Mouse (Mus musculus) spleen, adult 18-20 months (tissue): Measurements from ENCODE around the gene Impg1.
"Not testable (repeated sequence)": the region's sequence is repeated elsewhere in the genome, so short reads cannot be mapped to it uniquely, and the experiment has no call there.

ENCODE experiments used
- DNase-seq, 2 experiments: peaks; one replicate each; pipeline ENCODE4 v3.0.0; 2022; ENCODE audit warnings: mixed read lengths in 2 of 2

The Impg1 gene

DNA sequence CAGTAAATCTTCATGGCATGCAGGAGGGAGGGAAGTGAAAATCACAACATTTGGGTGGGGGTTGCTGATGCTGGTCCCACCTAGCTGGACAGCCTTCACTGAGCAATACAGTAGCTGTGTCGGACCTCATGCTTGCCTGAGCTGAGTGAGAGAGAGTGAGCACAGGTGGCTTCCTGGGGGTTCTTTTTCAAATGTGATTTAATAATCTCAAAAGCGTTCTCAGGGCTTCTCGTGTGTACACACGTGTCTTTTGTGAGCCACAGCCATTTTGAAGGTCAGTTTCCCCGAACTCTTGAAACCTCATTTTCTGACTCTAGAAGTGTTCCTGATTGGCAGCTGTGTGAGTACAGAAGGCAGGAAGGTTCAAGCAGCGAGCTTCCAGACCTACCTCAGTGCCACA lies 122.8 kb downstream of the Impg1 start:
- no peak for DNase-seq

DNA sequence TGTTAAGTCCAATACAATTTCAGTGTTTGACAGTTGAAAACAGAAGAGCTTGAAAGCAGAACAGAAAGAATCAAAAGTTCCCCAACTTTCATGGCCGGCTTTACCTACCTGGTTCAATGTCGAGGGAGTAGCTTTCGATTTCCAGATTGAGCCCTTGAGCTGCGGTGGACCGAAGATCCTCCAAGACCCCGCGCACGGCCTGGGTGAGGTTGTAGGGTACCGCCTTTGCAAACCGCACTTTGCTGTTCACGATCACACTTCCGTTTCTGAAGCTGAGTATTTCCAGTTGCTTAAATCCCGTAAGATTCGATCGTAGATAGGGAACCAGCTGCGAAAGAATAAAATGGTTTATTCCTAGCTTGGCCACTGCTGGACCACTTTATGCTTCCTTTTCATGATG lies 123.5 kb downstream of the Impg1 start:
- peak in 1 of 2 experiments; percentile 23 for DNase-seq

DNA sequence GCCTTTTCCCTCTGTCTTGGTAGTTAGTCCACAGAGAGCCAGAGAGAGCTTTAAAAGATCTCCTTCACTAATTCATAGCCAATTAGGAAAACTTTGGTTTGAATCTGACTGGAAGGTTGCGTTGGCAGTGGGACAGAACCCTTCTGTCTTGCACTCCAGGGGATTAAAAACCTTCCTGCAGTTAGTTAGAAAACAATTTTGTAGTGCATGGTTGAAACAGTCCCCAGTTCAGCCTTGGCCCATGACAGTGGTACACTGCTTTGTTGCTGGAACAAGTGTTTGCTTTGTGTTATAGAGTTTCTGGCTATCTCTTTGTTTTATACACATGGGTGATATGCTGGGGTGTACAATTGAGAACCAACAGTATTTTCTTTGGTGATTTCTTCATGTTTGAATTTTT lies 124.4 kb downstream of the Impg1 start:
- no peak for DNase-seq

DNA sequence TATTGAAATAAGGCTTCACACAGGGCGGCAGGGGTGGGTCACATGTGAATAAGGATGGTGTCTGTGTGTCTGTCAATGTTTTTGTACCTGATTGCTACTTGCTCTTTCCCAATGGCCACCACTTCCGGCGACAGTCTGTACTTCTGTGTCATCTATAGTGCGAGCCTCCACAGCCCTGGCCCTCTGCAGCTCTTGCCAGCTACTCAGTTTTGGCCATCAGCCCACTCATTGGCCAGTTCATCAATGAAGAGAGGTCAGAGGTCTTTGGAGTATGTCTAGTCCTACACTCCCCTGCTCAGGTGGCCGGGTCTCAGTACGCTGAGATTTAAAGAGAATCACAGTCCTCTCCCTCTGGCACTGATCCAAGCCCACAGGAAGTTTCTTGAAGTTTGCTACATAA lies 127.3 kb downstream of the Impg1 start:
- no peak for DNase-seq

DNA sequence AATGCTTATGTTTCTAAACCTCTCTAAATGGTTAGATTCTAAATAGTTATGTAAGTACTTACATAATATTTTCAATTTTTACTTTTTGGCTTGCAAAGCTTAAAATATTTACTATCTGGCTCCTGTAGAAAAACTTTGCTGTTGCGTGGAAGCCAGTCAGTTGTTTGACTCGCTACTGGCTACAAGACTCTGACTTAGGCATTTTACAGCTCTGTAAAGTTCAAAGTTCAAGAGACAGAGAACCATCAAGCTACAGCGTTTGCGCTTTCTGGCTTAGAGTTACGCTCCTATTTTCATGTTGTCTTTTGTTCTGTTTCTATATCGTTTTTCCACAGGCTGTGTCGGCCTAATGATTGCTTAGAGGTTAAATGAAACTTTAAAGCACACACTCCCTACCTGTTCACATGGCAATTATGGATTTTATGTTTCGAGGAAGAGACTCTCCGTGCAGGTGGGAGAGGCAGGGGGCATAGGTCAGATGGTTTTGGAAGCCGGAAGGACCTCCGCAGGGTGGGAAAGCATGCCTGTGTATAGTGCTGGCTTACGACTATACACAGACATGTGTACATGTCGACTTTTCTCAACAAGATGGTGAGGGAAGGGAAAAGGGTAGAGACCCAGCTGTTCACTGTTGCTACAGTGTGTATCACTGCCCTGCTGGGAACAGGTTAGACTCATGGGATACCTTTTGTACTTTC lies 129.5 kb downstream of the Impg1 start:
- DNase-seq, result no peak

DNA sequence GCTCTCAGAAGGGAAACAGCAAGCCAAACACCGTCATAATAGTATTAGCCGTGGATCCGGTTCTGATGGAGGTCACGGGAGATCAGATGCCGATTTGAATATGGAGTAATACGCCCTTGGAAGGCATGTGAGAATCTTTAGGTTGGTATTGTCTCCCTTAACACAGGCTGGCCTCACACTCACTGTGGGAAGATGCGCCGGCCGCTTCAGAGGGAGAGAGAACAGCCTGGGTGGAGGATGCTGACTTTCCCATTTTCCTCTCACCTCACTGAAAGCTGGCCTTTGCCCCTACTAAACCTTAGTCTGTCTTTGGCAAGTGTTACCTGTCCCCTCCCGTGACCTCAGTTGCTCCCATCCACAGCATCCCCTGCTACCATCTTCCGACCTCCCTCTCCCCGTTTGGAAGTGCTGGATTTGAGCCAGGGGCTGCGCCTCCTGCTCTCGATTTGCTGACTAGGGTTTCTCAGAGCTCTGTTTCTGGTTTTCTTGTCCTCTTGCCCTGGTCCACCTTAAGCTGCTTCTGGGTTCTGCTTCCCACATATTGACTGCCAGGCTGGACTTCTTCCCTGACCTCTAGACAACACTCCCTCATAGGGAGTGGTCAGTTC lies 131.2 kb downstream of the Impg1 start:
- no peak for DNase-seq

DNA sequence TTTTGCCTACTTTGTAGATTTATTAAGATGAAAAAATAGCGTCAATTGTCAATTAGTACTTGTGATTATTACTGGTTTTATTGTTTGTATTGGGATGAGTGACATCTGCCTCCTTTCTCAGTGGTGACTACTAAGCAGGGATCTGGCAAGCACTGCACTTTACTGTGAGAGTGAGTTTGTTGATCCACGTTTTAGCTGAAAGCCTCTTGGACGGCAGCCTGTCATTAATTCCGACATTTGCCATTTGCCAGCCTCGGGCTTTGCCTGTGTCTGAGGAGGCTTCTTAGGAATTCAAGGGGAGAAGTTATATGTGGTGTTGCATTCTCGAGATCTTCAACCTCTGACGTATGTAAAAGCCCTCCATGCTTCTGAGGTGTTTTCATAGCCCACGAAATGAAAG lies 131.8 kb downstream of the Impg1 start:
- no peak for DNase-seq

DNA sequence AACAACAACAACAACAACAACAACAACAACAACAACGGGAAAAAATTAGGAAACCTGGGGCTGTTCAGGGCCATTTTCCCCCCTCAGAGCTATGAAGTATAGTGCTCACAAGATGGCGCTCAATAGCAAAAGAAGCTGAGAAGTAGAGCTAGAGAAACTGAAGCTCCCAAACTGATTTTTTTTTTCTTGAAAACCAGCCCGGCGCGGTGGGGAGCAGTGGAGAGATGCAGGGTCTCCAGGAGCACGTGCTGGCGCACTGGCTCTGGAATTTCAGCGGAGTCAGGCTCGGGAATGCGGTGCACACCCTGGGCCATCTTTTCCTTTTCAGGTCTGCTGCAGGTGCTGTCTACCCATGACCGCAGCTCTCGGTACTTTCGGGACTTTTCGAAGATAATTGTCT lies 133.1 kb downstream of the Impg1 start:
- DNase-seq, result peak; percentile 9 to 11

DNA sequence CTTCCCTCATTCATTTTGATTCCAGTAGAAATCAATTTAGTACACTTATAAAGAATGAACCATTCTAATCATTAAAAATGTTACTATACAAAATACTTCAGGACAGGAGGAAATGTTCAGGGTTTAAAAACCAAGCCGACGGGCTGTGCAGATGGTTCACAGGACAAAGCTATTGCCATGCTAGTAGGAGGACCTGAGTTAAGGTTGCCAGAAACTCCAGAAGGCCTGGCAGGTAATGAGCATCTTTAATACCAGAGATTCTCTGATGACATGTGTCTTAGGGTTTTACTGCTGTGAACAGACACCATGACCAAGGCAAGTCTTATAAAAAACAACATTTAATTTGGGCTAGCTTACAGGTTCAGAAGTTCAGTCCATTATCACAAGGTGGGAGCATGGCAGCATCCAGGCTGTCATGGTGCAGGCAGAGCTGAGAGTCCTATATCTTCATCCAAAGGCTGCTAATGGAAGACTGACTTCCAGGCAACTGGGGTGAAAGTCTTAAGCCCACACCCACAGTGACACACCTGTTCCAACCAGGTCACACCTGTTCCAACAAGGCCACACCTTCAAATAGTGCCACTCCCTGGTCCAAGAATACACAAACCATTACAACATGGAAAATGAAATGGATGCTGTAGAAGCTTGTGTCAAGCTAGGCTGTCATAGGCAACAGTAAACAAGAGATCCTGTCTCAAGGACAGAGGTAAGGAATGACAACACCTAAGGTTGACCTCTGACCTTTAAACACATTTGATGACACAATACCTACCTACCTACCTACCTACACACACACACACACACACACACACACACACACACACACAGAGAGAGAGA lies 144.0 kb downstream of the Impg1 start:
- DNase-seq, result not testable (repeated sequence)

DNA sequence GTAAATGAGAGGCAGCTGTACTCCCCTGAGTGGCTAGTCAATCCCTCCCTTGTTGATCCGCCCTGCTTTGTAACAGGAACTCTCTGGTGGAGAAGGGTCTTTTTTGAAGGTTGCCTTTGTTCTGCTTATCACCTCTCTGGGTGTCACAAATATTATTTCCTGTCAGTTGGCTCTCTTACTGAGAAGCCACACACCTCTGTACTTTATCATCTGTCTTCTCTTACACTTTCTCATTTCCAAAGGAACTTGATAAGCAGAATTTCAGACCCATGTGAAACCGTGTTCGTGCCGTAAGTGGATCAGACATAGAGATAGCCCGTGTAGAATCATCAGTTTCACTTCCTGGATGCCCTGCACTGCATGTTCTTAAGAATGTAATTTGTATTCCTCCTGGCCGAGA lies 147.3 kb downstream of the Impg1 start:
- no peak for DNase-seq

DNA sequence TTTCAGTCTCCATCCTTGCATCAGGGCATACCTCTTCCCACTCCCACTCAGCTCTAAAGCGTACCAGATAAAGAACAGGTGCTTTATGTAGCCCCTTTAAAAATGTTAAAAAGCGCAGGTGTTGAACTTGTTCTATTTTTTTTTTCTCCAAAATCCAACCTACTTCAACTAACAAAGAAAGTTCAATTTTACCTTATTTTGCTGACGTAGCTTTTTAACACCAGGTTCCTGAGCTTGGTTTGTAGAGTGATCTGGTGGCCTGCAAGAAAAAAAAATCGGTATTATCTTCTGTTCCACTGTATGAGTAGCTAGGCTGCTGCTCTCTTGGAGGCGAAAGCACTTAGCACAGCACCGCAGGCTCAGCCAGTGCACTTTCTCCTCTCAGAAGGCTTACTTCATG lies 149.4 kb downstream of the Impg1 start:
- DNase-seq, result no peak

DNA sequence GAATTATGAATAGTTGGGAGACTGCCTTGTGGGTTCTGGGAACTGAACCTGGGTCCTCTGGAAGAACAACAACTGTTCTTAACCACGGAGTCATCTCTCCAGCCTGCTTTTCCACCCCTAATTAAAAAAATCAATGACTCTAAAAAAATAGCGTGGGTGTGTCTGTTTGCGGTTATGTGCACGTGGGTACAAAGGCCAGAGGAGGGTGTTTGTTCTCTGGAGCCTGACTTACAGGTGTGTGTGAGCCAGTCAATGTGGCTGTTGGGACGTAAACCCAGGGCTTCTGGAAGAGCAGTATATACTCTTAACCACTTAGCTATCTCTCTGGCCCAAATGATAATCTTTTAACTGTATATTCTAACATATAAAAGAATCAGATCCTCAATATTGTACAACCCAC lies 151.7 kb downstream of the Impg1 start:
- DNase-seq, result no peak

DNA sequence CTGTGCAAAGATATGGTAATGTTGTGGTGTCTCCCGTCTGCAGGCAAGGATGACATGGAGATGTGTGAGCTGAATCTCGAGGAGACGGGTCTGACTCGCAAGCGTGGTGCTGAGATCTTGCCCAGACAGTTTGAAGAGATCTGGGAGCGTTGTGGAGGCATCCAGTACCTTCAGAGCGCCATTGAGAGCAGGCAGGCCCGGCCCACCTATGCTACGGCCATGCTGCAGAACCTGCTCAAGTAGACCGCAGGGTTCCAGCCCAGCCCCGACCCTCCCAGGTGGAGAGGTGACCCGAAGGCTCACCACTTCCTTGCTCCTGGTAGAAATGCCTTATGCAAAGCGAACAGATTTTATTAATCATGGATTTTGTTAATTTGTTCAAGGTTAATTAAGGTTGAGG lies 157.7 kb downstream of the Impg1 start:
- no peak for DNase-seq

DNA sequence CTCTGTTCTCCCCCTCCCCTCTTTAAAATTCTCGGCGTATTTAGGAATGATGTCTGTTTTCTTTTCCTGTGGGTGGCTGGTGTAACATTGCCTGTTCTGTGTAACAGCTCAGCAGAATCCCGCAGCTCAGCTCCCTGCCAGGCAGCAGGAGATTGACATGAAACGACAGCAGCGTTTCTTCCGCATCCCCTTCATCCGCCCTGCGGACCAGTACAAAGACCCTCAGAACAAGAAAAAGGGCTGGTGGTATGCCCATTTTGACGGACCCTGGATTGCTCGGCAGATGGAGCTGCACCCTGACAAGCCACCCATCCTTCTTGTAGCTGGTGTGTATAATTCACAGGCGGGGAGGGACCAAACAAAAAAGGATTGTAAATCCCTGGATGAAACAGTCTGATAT lies 158.4 kb downstream of the Impg1 start:
- no peak for DNase-seq

DNA sequence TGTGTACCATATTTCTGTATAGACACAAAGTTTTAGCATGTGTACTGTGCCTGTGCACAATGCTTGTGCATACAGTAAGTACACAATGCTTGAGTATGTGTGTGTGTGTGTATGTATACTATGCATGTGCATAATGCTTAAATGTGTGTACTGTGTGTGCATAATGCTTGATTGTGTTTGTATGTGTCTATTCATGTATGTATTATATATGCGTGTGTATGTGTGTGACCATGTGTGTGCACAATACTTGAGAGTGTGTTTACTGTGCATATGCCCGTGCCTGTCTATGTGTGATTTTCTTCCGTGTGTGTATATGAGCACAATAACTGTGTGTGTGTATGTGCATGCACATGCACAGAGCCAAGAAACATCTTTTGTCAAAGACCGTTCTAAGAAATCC lies 158.9 kb downstream of the Impg1 start:
- DNase-seq, result no peak

DNA sequence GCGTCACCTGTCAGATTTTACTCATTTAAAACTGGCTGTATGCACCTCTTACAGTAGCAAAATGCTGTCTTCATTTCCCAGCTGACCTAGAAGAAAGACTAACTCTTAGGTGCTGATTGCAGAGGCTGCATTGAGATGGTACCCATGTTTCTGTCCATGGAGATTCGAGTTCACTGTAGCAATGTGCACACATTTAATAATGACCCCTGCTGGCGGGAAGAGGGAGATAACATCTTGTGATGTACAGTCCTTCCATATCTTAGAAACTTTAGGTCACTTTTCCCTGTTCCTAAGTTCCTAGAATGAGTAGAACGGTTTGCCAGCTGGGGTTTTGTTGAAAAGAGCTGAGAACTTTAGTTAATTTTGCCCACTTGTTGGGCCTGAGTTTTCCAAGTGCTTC lies 161.8 kb downstream of the Impg1 start:
- DNase-seq, result peak in 1 of 2 experiments; percentile 30

DNA sequence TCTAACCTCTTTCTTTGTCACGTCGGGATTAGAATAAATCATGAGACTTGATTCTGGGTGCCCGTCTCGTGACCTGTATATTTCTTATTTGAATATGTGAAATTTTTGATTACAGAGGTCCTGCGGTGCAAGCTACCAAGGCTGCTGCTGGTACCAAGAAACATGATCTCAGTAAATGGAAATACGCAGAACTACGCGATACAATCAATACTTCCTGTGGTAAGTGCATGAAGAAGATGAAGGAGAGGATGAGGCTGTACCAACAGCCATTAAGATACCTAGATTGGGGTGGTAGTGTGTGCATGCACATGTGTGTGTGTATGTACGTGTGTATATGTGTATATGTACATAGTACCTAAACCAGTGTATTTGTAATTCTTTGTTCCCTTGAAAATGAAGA lies 166.2 kb downstream of the Impg1 start:
- DNase-seq, result no peak

DNA sequence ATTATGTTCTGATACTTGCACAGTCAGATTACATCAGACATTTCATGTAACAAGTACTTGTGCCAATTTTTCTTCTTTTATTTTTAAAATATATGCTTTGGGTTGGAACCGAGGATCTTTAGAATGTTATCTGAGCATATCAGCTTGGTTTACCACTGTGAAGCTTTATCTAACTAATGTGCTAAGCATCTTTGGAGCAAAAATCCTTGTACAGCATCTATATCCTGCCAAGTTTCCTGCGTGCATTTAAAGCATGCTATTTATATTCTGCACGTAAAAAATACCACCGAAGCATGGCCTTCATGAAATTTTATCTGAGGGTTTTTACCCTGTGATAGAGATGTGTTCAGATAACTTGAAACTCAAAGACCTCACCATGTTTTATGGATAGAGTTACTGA lies 169.2 kb downstream of the Impg1 start:
- no peak for DNase-seq

DNA sequence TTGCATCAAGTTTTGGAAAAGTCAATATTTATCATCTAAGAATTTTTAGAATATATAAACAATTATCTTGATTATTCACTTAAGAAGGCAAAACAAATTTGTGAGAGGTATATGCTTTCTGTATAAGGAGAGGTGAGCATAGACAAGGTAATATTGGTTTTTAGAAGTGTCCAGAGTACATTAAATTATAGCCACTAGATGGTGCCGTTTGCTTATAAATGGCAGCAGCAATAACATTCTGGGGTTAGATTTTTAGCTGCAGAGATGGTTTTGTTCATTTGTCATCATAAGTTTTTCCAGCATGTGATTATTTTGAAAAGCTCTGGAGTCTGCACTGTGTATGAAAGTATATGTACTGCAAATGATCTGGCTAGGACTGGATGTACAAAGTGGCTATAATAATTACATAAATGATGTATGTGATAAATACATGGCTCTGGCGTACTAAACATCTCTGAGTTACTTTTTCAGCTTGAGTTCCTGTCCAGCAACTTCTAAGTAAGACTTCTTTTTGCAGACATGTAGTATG lies 172.2 kb downstream of the Impg1 start:
- no peak for DNase-seq

DNA sequence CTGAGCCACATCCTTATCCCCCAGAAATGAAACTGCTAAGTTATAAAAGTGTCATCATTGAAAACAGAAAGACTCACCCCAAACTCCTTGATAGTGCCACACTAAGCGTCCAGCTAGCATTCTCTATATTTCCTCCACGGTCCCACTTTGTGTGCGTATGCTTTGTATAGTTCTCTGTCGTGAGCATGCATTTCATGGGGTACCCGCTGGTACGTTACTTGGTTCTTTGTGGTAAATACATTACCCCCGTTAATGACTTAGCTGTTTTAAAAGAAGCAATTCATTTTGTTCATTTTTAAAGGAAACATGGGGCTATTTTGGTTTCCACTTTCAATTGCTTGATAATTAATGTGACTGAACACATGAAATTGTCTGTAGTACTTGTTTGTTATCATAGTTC lies 178.4 kb downstream of the Impg1 start:
- no peak for DNase-seq

DNA sequence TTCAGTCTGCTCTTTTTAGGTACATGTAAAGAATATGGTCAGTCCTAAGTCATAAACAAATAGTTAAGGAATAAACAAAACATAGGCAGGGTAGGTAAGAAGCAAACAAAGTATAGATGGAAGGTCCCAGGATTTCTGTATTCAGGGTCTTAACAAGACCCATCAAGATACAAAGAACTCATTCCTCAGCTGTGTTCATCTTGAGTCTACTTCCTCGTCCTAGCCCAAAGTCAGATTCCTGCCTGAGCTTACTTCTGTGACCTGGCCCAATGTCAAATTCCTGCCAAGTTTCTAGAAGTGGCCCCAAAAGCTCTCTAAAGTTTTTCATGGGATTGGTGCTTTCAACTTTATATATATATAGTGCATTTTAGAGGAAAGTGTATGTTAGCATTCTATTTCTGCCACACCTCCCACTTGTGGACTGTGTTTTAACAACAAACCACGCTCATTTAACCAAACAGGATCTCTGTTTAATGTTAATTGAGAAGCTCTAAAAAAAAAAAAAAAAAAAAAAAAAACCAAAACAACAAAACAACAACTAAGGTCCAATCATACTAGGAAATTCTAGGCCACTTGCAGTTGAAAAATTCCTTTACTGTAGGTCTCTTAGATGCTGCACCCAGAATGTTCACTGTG lies 180.6 kb downstream of the Impg1 start:
- no peak for DNase-seq

DNA sequence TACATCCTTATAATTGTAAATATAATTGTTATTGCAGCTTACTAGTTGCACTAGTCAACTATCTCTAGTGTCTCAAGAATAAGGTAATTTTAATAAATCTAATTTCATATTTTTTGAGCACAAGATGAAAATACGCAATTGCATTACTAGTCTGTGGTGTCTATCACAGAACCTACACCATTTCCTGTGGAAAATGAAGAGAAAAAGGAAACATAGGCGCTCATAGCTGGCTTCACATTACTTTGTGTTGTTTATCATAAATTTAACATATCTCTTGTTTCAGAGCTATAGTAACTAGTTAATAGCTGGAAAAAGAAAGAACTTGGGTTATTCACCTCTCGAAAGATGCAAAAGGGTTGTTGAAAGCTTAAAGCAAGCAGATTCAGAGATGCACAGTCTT lies 182.9 kb downstream of the Impg1 start:
- DNase-seq, result no peak

DNA sequence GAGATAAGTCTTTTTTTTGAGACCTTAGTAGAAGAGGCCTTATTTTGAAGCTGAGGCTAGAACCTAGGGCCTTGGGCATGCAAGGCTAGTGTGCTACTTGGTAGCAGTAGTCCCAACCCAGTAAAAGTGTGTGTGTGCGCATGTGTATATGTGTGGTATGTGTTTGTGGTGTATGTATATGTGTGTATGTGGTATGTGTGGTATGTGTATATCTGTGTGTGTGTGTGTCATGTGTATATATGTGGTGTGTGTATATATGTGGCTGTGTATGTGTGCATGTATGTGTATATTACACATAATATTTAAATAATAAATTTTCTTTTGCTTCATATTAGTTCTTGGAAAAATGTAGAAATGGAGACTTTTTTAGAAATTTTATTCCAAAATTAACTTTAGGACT lies 184.6 kb downstream of the Impg1 start:
- no peak for DNase-seq
